Mouse (Mus musculus): ENCODE results near the gene Mrpl43. TPM values are rescaled to one million over a fixed set of nuclear protein-coding genes. Genes with fewer than 3 reads are reported as not detected.

The Mrpl43 gene
- total RNA-seq, 2 experiments from 2014 or later, result 49.9 to 51.2 TPM

GRCm38 (mm10) chr19:45030111-45030510 is 23.9 kb upstream of the Mrpl43 start:
- DNase-seq (ENCODE audit: low spot score in 2 of 2), result no peak

GRCm38 (mm10) chr19:45029571-45029970 is 23.3 kb upstream of the Mrpl43 start:
- no peak for DNase-seq (ENCODE audit: low spot score in 2 of 2)

GRCm38 (mm10) chr19:45028746-45029145 is 22.5 kb upstream of the Mrpl43 start:
- DNase-seq (ENCODE audit: low spot score in 2 of 2), result no peak

- no peak for DNase-seq (ENCODE audit: low spot score in 2 of 2)
Observed at GRCm38 (mm10) chr19:45027848-45028247, 21.6 kb upstream of the Mrpl43 start.

- DNase-seq (ENCODE audit: low spot score in 2 of 2), result no peak
Observed at GRCm38 (mm10) chr19:45026958-45027670, 20.9 kb upstream of the Mrpl43 start.

GRCm38 (mm10) chr19:45025937-45026568 is 19.8 kb upstream of the Mrpl43 start:
- DNase-seq (ENCODE audit: low spot score in 2 of 2), result no peak

- DNase-seq (ENCODE audit: low spot score in 2 of 2), result no peak
Observed at GRCm38 (mm10) chr19:45024775-45025174, 18.5 kb upstream of the Mrpl43 start.

GRCm38 (mm10) chr19:45023993-45024392 is 17.8 kb upstream of the Mrpl43 start:
- no peak for DNase-seq (ENCODE audit: low spot score in 2 of 2)

- no peak for DNase-seq (ENCODE audit: low spot score in 2 of 2)
Observed at GRCm38 (mm10) chr19:45021362-45021761, 15.1 kb upstream of the Mrpl43 start.

- DNase-seq (ENCODE audit: low spot score in 2 of 2), result no peak
Observed at GRCm38 (mm10) chr19:45020348-45020747, 14.1 kb upstream of the Mrpl43 start.

GRCm38 (mm10) chr19:45018351-45018831 is 12.1 kb upstream of the Mrpl43 start:
- DNase-seq (ENCODE audit: low spot score in 2 of 2), result no peak

- peak; percentile 81 to 88 for DNase-seq (ENCODE audit: low spot score in 2 of 2)
Observed at GRCm38 (mm10) chr19:45017909-45018308, 11.7 kb upstream of the Mrpl43 start.

GRCm38 (mm10) chr19:45017216-45017771 is 11.1 kb upstream of the Mrpl43 start:
- peak in 1 of 2 experiments; percentile 65 for DNase-seq (ENCODE audit: low spot score in 2 of 2)

- DNase-seq (ENCODE audit: low spot score in 2 of 2), result peak in 1 of 2 experiments; percentile 65
Observed at GRCm38 (mm10) chr19:45016341-45017215, 10.3 kb upstream of the Mrpl43 start.

- DNase-seq (ENCODE audit: low spot score in 2 of 2), result no peak
Observed at GRCm38 (mm10) chr19:45015518-45016281, 9.5 kb upstream of the Mrpl43 start.

- no peak for DNase-seq (ENCODE audit: low spot score in 2 of 2)
Observed at GRCm38 (mm10) chr19:45014981-45015402, 8.8 kb upstream of the Mrpl43 start.

GRCm38 (mm10) chr19:45014335-45014971 is 8.2 kb upstream of the Mrpl43 start, which contains the start of gene Lzts2:
Gene Lzts2 (plus strand): TSS chr19:45014414.
- no peak for DNase-seq (ENCODE audit: low spot score in 2 of 2)

- DNase-seq (ENCODE audit: low spot score in 2 of 2), result no peak
Observed at GRCm38 (mm10) chr19:45013581-45014225, 7.5 kb upstream of the Mrpl43 start.

- no peak for DNase-seq (ENCODE audit: low spot score in 2 of 2)
Observed at GRCm38 (mm10) chr19:45012636-45013035, 6.4 kb upstream of the Mrpl43 start.
